Mouse (Mus musculus): ENCODE measurements at regions not wholly inside any gene's neighbourhood (a gene's known extent, or its start where the extent isn't known, plus 50 kb on each side); places are given as distances from the start of the nearest gene placed in this dataset.
A peak's percentile ranks its signal among the peaks of the same experiment; 100 is the strongest.
"Not testable (repeated sequence)": the region's sequence is repeated elsewhere in the genome, so short reads cannot be mapped to it uniquely, and the experiment has no call there.

GRCm38 (mm10) chr3:72377387-72377786 lies 590.3 kb downstream of the Sis start:
- DNase-seq (ENCODE audit: inconsistent ontology term) = no peak

- not testable (repeated sequence) for DNase-seq (ENCODE audit: inconsistent ontology term)
Observed at GRCm38 (mm10) chr3:72359906-72360305, 607.8 kb downstream of the Sis start.

- no peak for DNase-seq (ENCODE audit: inconsistent ontology term)
Observed at GRCm38 (mm10) chr3:72328066-72328465, 639.6 kb downstream of the Sis start.

GRCm38 (mm10) chr3:72323877-72324276 lies 643.8 kb downstream of the Sis start:
- DNase-seq (ENCODE audit: inconsistent ontology term) = peak; percentile 83

GRCm38 (mm10) chr3:72304654-72305053 lies 663.0 kb downstream of the Sis start:
- peak; percentile 71 for DNase-seq (ENCODE audit: inconsistent ontology term)
